Mouse (Mus musculus): ENCODE measurements at regions not wholly inside any gene's neighbourhood (a gene's known extent, or its start where the extent isn't known, plus 50 kb on each side); places are given as distances from the start of the nearest gene placed in this dataset.
"Not testable (repeated sequence)": the region's sequence is repeated elsewhere in the genome, so short reads cannot be mapped to it uniquely, and the experiment has no call there.

DNA sequence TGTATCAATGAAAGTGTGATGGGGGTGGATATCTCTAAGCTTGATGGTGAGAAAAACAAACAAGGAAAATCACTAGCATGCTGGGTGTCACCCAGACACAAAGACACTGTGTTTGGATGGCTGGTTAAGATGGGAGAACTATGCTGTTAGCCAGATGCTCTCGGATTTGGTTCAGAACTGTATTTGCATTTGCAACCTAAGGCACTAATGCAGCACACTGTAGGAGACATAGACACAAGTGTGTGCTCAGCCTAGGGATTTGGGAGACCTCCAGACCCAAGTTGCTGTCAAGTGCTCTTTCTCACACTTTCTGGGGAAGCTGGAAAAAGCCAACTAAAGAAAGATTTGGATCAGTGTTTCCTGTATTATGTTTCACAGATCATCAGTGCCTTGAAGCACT lies 173.1 kb upstream of the Prkcq start:
- no peak for DNase-seq (ENCODE audit: low spot score)

- no peak for DNase-seq (ENCODE audit: low spot score)
Measured at GRCm38 (mm10) chr2:10999217-10999618, 172.7 kb upstream of the Prkcq start.

DNA sequence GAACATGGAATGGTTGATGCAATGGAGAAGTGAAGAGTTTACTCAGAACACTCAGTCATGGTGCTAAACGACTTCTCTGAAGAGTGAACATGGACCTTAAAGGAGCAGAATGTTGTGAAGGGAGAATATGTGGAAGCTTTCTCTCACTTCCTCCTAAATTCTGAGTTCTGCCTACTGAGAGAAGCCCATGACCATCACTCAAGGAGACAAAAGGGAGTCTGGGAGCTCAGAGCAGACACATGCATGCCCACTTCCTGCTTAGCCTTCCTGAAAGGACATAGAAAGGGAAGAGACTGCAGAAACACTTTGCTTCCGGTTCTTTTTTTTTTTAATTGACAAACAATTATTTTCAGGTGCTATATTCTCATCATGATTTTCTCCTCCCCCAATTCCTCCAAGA lies 166.1 kb upstream of the Prkcq start:
- DNase-seq (ENCODE audit: low spot score), result no peak

DNA sequence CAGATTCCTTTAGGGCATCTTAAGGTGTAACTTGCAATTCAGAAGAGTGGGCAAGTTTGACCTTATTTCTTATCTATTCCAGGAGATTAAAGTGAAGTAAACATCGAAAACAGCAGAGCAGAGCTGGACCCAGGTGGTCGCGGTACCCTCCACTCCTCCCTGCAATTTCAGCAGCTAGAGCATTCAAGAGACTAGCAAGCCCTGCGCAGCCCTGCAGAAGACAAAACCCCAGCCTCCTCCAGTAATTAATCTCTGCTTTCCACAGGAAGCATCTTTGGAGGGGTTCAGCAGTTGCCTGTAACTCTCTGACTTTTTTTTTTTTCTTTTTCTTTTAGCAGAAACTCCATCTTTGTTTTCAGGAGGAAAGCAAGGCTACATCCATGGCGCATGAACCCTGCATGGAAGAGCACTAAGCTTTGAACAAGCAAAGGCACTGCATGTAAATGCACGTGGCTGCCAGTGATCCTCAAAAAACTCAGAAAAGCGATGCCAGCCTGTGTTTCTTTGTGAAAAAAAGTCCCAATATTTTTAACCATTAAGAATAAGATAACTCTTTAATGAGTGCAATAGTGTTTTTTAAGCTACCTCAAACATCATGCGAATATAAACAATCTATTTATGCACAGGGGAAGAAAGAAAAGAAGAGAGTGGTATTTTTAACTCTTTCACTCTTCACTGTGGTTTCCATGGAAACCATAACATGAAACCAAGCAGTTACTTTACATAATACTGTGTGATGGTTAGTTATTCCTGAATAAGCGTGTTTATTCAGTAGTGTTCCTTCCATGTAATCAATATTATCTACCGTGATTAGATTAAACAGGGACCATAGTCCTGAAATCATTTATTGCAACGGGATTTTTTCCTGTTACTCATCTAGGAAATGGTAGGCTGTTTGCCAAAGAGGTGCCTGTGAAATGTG lies 160.6 kb upstream of the Prkcq start:
- no peak for DNase-seq (ENCODE audit: low spot score)

- no peak for DNase-seq (ENCODE audit: low spot score)
Measured at GRCm38 (mm10) chr2:11012312-11012860, 159.5 kb upstream of the Prkcq start.

GRCm38 (mm10) chr2:11013154-11013553 lies 158.8 kb upstream of the Prkcq start:
- no peak for DNase-seq (ENCODE audit: low spot score)

DNA sequence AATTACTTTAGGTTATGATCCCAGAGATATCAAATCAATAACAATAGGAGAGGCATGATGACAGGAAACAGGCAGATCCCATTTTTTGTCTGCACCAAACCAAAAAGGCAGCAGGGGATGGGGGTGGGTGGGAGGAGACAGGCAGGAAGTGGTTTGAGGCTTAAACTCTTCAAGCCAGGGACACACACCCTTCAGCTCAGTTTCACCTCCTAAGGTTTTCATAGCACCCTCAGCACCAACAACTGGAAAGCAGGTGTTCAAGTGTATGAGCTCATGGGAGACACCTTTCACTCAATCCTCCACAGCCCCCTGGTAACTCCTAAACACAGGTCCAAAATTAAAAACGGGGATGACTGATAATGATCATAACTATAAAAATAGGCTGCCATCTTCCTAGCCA lies 155.5 kb upstream of the Prkcq start:
- DNase-seq (ENCODE audit: low spot score), result no peak

GRCm38 (mm10) chr2:11032891-11033290 lies 139.0 kb upstream of the Prkcq start:
- DNase-seq (ENCODE audit: low spot score), result no peak

DNA sequence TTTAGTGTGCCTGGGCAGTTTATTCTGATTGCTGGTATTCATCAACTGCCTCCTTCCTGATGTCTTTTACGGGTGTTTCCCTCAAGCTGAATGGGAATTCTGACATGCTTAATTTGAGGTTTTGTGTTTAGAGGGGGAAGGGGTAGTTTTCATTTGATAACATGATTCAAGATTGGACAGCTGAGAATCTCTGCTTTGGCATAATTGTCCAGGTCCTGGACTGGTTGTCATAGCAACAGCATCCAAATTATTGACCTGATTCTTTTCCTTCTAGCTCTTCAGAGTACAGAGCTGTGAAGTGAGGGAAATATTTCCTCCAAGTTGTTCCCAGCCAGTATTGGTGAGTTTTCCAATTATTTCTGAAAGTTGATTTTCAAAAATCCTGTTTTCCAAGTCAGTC lies 137.7 kb upstream of the Prkcq start:
- no peak for DNase-seq (ENCODE audit: low spot score)

- DNase-seq (ENCODE audit: low spot score), result no peak
Measured at GRCm38 (mm10) chr2:11037343-11037742, 134.6 kb upstream of the Prkcq start.

- DNase-seq (ENCODE audit: low spot score), result no peak
Measured at GRCm38 (mm10) chr2:11038440-11038839, 133.5 kb upstream of the Prkcq start.

DNA sequence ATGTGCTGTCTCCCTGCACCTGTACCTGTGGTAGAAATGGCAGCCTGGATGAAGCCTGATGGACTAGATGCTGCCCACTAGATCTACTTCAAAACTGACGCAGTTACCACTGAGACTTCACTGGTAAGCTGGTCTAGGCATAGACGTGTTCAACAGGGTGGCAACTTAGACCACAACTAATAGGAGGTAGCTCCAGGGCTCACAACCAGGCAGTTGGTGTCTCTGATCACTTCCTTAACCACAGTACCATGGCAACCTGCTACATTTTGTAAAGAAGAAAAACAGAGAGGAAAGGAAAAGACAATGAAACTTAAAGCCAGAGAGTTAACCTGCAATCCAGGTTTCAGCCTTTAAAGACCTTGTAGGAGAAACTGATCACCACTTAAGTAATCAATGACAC lies 131.9 kb upstream of the Prkcq start:
- DNase-seq (ENCODE audit: low spot score), result no peak

DNA sequence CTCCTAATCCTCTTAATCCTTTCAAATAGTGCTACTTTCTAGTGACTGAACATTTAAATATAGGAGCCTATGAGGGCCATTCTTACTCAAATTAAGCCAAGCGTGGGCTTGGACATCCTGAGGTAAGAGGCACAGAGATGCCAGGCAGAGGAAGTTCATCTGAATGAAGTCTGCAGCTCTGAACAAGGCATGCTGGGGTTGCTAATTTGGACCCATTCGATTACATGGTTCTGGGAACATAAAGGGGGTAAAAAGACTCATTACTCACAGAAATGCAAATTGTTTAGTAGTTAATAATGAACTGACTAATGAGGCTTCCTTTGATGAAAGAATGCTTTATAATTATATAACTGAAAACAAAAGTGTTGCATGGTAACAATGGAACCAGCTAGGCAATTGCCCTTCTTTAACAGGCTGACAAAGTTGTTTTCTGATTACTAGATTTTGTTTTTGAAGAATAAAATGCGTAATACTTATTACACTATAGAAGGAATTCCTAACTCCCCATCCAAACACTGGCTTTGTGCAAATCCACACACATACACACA lies 127.1 kb upstream of the Prkcq start:
- DNase-seq (ENCODE audit: low spot score), result no peak

GRCm38 (mm10) chr2:11051621-11052020 lies 120.3 kb upstream of the Prkcq start:
- no peak for DNase-seq (ENCODE audit: low spot score)

- DNase-seq (ENCODE audit: low spot score), result peak; percentile 30
Measured at GRCm38 (mm10) chr2:11059731-11060425, 112.0 kb upstream of the Prkcq start.

DNA sequence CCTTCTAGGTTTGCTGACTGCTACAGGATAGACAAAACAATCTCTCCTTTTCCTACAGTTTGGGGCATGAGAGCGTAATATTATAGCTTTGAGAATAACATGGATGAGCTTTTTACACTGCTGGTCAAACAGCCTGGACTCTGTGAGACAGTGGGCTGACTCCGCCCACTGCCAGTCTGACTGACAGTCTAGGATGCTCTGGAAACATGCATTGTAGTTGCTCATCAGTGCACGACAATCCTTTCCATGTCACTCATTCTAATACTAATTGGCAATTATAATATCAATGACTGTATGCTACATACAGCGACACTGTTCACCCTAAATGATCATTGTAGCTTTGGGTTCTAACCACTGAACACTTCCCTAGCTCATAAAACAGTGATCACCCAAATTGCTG lies 104.5 kb upstream of the Prkcq start:
- no peak for DNase-seq (ENCODE audit: low spot score)

DNA sequence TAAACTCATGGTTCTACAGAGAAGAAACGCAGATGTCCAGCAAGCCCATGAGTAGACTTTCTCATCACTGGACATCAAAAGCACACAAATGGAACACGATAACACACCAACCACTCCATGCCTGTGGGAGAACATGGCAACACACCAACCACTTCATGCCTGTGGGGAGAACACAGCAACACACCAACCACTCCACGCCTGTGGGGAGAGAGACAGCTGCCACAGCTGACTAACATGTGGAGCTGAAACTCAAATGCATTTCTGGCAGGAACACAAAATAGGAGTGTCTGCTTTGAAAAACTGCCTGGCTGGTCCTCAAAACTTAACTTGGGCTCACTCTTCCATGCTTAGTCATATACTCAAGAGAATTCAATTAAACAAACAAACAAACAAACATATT lies 88.4 kb upstream of the Prkcq start:
- DNase-seq (ENCODE audit: low spot score), result no peak

DNA sequence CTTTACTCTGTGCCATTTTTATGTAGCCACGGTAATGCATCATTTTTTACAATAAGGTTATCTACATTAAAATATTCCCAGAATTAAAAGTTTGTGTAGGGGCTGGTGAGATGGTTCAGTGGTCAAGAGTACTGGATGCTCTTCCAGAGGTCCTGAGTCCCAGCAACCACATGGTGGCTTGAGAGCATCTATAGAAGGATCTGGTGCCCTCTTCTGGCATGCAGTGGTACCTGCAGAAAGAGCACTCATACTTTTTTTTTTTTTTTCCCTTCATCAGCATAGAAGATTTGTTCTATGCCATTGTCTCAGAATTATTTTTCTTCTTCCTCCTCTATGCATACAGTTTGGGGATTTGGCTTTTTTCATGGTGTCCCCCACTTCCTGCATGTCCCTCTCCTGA lies 84.9 kb upstream of the Prkcq start:
- no peak for DNase-seq (ENCODE audit: low spot score)

DNA sequence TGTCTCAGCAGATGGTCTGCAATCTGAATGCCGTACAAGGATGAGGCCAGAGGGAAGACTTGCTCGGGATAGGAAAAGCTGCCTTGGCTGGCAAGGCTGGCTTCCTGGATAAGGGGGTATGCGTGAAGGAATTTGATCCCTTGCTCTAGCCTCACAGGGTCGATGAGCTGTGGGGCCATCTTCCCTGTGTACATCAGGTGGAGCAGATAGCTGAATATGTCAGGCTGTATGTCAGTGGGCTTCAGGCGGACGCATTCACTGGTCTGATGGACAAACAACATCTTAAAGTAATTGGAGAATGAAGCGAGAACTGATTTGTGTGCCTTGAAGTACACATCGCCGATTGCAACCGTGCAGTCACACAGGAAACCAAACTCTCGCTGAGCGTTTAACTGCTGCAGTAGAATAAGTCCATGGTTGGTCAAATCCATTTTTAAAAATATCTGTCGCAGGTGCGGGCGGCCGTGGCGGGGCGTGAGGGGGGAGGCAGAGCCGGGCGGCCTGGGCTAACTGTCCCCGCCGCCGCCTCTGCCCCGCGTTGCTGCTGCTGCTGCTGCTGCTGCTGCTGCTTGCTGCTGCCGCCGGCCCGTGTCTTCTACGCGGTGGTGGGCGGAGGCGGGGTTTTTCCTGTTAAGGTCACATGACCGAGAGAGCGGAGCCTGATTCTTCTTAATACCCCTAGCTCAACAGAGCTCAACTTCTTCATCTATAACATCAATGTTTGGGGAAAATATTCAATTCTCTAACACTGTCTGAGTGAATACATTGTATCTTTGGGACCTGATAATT lies 71.9 kb upstream of the Prkcq start:
- DNase-seq (ENCODE audit: low spot score), result not testable (repeated sequence)

- DNase-seq (ENCODE audit: low spot score), result peak; percentile 13
Measured at GRCm38 (mm10) chr2:11113191-11113590, 58.7 kb upstream of the Prkcq start.

DNA sequence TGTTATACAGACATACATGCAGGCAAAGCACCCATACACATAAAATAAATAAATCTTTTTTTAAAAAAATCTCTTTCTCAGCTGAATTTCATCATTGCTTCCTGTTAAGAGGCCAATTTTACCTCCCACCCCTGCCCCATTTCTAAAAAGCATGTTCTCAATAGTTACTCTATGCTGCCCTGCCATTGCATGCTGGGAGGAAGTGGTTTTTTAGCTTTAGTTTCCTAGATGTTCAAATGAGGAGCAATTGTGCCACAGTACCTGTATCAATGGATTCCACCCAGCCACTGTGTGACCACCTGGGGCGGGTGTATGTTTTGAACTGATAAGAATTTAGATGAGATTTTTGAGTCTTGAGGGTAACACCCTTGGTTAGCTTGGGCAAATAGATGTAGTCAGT lies 53.3 kb upstream of the Prkcq start:
- DNase-seq (ENCODE audit: low spot score), result no peak

DNA sequence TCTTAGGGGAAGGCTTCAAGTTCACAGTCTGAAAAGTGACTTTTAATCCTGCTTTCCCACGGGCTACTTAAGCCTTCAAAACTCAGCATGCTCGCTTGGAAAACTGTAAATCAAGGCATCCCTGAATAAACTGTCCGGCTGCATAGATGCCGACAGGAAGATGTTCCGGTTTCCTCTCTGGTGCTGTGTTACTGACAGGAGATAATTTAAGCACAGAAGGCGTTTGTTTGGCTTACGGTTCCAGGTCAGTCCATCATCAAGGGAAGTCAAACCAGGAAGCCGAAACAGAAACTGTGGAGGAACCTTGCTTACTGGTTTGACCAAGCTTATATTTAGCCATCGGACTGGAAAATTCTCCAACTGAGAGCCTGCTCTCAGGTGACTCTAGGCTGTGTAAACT lies 52.6 kb upstream of the Prkcq start:
- no peak for DNase-seq (ENCODE audit: low spot score)

Data from adipocyte (in vitro differentiated cells).